Mouse (Mus musculus) spleen, adult 2 months (tissue): Measurements from ENCODE around the gene Zfp787.
"Not testable (repeated sequence)": the region's sequence is repeated elsewhere in the genome, so short reads cannot be mapped to it uniquely, and the experiment has no call there.

Source experiments
- CTCF ChIP-seq: fragments of 200-500 bp; IDR thresholded peaks from 2 replicates; pipeline ENCODE4 v1.5.1; 2011; ENCODE audit warnings: mild to moderate bottlenecking, inconsistent platforms; ENCODE audit not compliant: insufficient read depth, insufficient read length, insufficient replicate concordance; ENCODE audit errors: extremely low read depth
- POLR2A ChIP-seq: fragments of 200-500 bp; IDR thresholded peaks from 2 replicates; pipeline ENCODE4 v1.6.1; 2011; ENCODE audit warnings: low read depth, low read length, inconsistent platforms

GRCm38 (mm10) chr7:6174365-6174987 lies 18.7 kb upstream of the Zfp787 start:
- TF ChIP-seq POLR2A, CTCF: not testable (repeated sequence)
